Mouse (Mus musculus): ENCODE measurements around the gene Tusc2. TPM values are rescaled to one million over a fixed set of nuclear protein-coding genes. Genes with fewer than 3 reads are reported as not detected.

Tusc2 gene
- polyA plus RNA-seq, 1 experiment from 2014 or later = 41.6 TPM

DNA sequence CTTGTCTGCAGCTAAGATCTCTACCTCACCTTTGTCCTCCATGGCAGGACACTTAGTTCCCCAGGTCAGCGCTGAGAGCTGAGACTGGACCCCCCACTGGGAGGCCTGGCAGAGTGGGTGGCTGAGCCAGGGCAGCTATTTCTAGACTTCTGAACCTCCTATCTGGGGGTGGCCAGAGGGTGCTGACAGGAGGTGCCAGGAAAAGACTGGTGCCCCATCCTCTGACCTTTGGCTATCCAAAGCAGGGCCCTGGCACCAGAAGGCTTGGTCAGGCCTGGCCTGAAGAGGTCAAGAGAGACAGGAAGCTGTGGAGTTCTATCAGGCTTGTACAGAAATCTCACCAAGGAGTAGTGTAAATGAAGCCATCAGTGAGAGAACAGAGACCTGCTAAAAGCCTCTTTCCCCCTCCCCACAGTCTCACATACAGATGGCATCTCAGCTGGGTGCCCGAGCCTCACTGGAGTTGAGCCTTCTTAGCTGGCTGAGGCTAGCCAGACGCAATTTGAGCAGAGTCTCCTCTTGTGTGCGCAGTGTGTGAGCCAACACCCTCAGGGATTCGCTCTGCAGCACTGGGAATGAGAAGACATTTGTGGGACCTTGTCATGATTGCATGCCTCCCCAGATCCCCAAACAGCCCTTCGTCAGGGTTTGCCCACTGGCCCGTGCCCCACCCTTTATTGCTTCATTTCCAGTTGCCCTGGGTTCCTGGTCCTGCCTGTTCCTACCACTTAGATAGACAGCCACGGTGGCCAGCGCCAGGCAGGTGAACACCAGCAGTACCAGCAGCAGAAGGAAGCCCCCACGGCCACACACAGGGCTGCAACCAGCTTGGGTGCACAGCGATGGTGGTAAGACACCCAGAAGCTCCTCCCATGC lies 30.3 kb downstream of the Tusc2 start:
- WGBS = 70% methylated on average over 11 of the region's 11 CpGs

GRCm38 (mm10) chr9:107594281-107595062 lies 31.4 kb downstream of the Tusc2 start:
- no peak for TF ChIP-seq CTCF (IDR thresholded peaks at IDR 0.05; ENCODE audit: low read depth)
- WGBS = 72% methylated on average over 8 of the region's 8 CpGs

More for the DNA sequence above, 30.3 kb downstream of the Tusc2 start:
- Histone ChIP-seq H3K4me2 (replicated peaks; ENCODE audit: low read depth) (no peak overlapping the region), H3K4me3 (ENCODE audit: low read depth, low read length) (no peak overlapping the region), H3K4me1 (replicated peaks; ENCODE audit: control insufficient read depth, insufficient read depth, low read length) (no peaks in the 10 kb centered on the region; the same call in 1 of the 2 replicates), H3K36me3 (ENCODE audit: control insufficient read depth, insufficient read depth) (peaks cover 42% of the 10 kb centered on the region), H3K9me3 (ENCODE audit: control insufficient read depth) (no peaks in the 10 kb centered on the region), H3K27me3 (replicated peaks; ENCODE audit: control insufficient read depth, insufficient read depth, low read length) (no peaks in the 10 kb centered on the region), H3K9ac (ENCODE audit: low read depth, low read length) (no peak overlapping the region), H3K27ac (ENCODE audit: low read depth, low read length) (no peak overlapping the region)
- no peak for ATAC-seq
- no peak for TF ChIP-seq CTCF (IDR thresholded peaks at IDR 0.05; ENCODE audit: low read depth)

GRCm38 (mm10) chr9:107596619-107597569 lies 33.8 kb downstream of the Tusc2 start:
- H3K27me3 ChIP-seq (replicated peaks; ENCODE audit: control insufficient read depth, insufficient read depth, low read length) = no peaks in the 10 kb centered on the region

More at GRCm38 (mm10) chr9:107594281-107595062, 31.4 kb downstream of the Tusc2 start:
- Histone ChIP-seq H3K9me3 (ENCODE audit: control insufficient read depth) (no peaks in the 10 kb centered on the region), H3K9ac (ENCODE audit: low read depth, low read length) (no peak overlapping the region), H3K4me1 (replicated peaks; ENCODE audit: control insufficient read depth, insufficient read depth, low read length) (no peaks in the 10 kb centered on the region; the same call in 1 of the 2 replicates), H3K27me3 (replicated peaks; ENCODE audit: control insufficient read depth, insufficient read depth, low read length) (no peaks in the 10 kb centered on the region), H3K4me2 (replicated peaks; ENCODE audit: low read depth) (no peak overlapping the region), H3K27ac (ENCODE audit: low read depth, low read length) (no peak overlapping the region), H3K4me3 (ENCODE audit: low read depth, low read length) (no peak overlapping the region), H3K36me3 (ENCODE audit: control insufficient read depth, insufficient read depth) (peaks cover 50% of the 10 kb centered on the region)
- ATAC-seq = no peak

DNA sequence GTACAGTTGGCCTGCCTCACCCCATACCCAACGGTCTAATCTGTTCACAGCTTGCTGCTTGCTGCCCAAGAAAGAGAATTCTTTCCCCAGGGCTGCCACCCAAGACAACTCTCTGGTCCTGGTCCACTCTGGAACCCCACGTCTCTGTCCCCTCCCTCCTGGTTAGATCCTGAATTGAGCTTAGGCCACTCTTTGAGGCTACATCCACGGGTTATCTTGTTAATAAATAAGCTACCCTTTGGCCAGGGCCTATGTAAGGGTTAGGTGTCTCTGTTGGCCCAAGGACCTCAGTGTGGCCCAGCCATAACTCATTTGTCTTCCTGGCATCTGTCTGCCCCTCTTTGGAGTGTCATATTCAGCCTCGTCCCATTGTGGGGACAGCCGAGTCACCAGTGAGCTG lies 35.3 kb downstream of the Tusc2 start:
- Histone ChIP-seq H3K36me3 (ENCODE audit: control insufficient read depth, insufficient read depth) (peaks cover 27% of the 10 kb centered on the region; the same call in 1 of the 2 replicates), H3K27me3 (replicated peaks; ENCODE audit: control insufficient read depth, insufficient read depth, low read length) (no peaks in the 10 kb centered on the region), H3K9me3 (ENCODE audit: control insufficient read depth) (no peaks in the 10 kb centered on the region), H3K4me2 (replicated peaks; ENCODE audit: low read depth) (no peak overlapping the region), H3K4me3 (ENCODE audit: low read depth, low read length) (no peak overlapping the region), H3K4me1 (replicated peaks; ENCODE audit: control insufficient read depth, insufficient read depth, low read length) (0 out of 2 replicates have a peak, but pooled peaks cover 3% of the 10 kb centered on the region), H3K27ac (ENCODE audit: low read depth, low read length) (peak overlapping the region; percentile 28), H3K9ac (ENCODE audit: low read depth, low read length) (no peak overlapping the region)
- WGBS = 49% methylated on average over 5 of the region's 5 CpGs
- no peak for ATAC-seq
- TF ChIP-seq CTCF (IDR thresholded peaks at IDR 0.05; ENCODE audit: low read depth) = no peak

More at GRCm38 (mm10) chr9:107596619-107597569, 33.8 kb downstream of the Tusc2 start:
- no peaks in the 10 kb centered on the region for H3K9me3 ChIP-seq (ENCODE audit: control insufficient read depth)
- no peak overlapping the region for H3K27ac ChIP-seq (ENCODE audit: low read depth, low read length)
- H3K4me1 ChIP-seq (replicated peaks; ENCODE audit: control insufficient read depth, insufficient read depth, low read length) = 0 out of 2 replicates have a peak, but pooled peaks cover 2% of the 10 kb centered on the region
- WGBS = 91% methylated on average over 11 of the region's 11 CpGs
- H3K4me3 ChIP-seq (ENCODE audit: low read depth, low read length) = no peak overlapping the region
- H3K4me2 ChIP-seq (replicated peaks; ENCODE audit: low read depth) = no peak overlapping the region
- no peak for ATAC-seq
- TF ChIP-seq CTCF (IDR thresholded peaks at IDR 0.05; ENCODE audit: low read depth) = no peak
- no peak overlapping the region for H3K9ac ChIP-seq (ENCODE audit: low read depth, low read length)
- peaks cover 41% of the 10 kb centered on the region for H3K36me3 ChIP-seq (ENCODE audit: control insufficient read depth, insufficient read depth)

DNA sequence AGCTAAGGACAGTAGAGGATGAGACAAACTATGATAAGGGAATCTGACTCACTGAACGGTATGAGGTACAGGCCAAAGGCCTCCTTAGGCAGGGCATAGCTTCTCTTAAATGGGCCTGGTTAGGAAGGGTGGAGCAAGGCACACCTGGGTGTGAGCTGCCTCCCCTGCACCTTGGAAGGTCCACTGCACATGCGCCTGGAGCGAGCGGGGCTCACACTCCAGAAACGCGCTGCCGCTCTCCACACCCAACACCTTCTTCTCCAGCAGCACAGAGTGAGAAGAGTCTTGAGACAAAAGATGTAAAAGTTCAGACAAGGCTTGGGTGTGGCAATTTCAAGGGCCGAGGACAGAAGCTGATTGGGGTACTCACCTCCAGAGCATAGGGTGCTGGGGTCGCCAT lies 36.4 kb downstream of the Tusc2 start:
- Histone ChIP-seq H3K27ac (ENCODE audit: low read depth, low read length) (no peak overlapping the region), H3K9me3 (ENCODE audit: control insufficient read depth) (no peaks in the 10 kb centered on the region), H3K27me3 (replicated peaks; ENCODE audit: control insufficient read depth, insufficient read depth, low read length) (no peaks in the 10 kb centered on the region), H3K36me3 (ENCODE audit: control insufficient read depth, insufficient read depth) (peaks cover 20% of the 10 kb centered on the region; the same call in 1 of the 2 replicates), H3K4me1 (replicated peaks; ENCODE audit: control insufficient read depth, insufficient read depth, low read length) (0 out of 2 replicates have a peak, but pooled peaks cover 6% of the 10 kb centered on the region), H3K4me3 (ENCODE audit: low read depth, low read length) (no peak overlapping the region), H3K9ac (ENCODE audit: low read depth, low read length) (no peak overlapping the region), H3K4me2 (replicated peaks; ENCODE audit: low read depth) (no peak overlapping the region)
- TF ChIP-seq CTCF (IDR thresholded peaks at IDR 0.05; ENCODE audit: low read depth) = no peak
- 66% methylated on average over 9 of the region's 9 CpGs for WGBS
- ATAC-seq = no peak

Data from intestine, postnatal 0 days (tissue).